Mouse (Mus musculus) liver, embryonic 11.5 days (tissue): Measurements from ENCODE around the gene Khk. TPM values are rescaled to one million over a fixed set of nuclear protein-coding genes. Genes with fewer than 3 reads are reported as not detected.

Source experiments
- ATAC-seq: fragments of 200-750 bp; cut with Nextera tagmentation; replicated peaks from 2 replicates; pipeline ENCODE4 v1.8.0; 2017; ENCODE audit warnings: moderate number of reproducible peaks, mild to moderate bottlenecking, moderate TSS enrichment, moderate library complexity; ENCODE audit not compliant: low FRiP score
- DNase-seq: peaks from one replicate; pipeline ENCODE4 v3.0.0-alpha.2; 2017; ENCODE audit warnings: low spot score
- H3K27ac ChIP-seq: fragments of 300-500 bp; sonication (generic); 2 replicates; pipeline ENCODE4 v1.5.1; 2014; ENCODE audit warnings: mild to moderate bottlenecking, low read depth, low read length, control low read depth
- H3K27me3 ChIP-seq: fragments of 300-500 bp; sonication (generic); replicated peaks from 2 replicates; pipeline ENCODE4 v1.6.1; 2014; ENCODE audit warnings: low read length, mixed read lengths; ENCODE audit not compliant: control insufficient read depth, insufficient read depth
- H3K36me3 ChIP-seq: fragments of 300-500 bp; sonication (generic); 2 replicates; pipeline ENCODE4 v1.6.1; 2014; ENCODE audit warnings: mild to moderate bottlenecking, low read length, moderate library complexity, mixed read lengths; ENCODE audit not compliant: control insufficient read depth, insufficient read depth
- H3K4me1 ChIP-seq: fragments of 300-500 bp; sonication (generic); replicated peaks from 2 replicates; pipeline ENCODE4 v1.6.1; 2014; ENCODE audit warnings: low read length, mixed read lengths; ENCODE audit not compliant: control insufficient read depth, insufficient read depth
- H3K4me2 ChIP-seq: fragments of 300-500 bp; sonication (generic); 2 replicates; pipeline ENCODE4 v1.6.1; 2014; ENCODE audit warnings: mild to moderate bottlenecking, control low read depth, moderate library complexity
- H3K4me3 ChIP-seq: fragments of 300-500 bp; sonication (generic); 2 replicates; pipeline ENCODE4 v1.5.1; 2014; ENCODE audit warnings: low read depth, low read length, control low read depth
- H3K9ac ChIP-seq: fragments of 300-500 bp; sonication (generic); 2 replicates; pipeline ENCODE4 v1.6.1; 2014; ENCODE audit warnings: low read depth, low read length, control low read depth
- H3K9me3 ChIP-seq: fragments of 300-500 bp; sonication (generic); 2 replicates; pipeline ENCODE4 v1.6.1; 2016; ENCODE audit warnings: low read length, inconsistent platforms, mixed read lengths; ENCODE audit not compliant: control insufficient read depth
- WGBS: fragments of 180-500 bp; shearing (Covaris S2); extraction: QIAGEN DNeasy Blood & Tissue Kit; methylation state at CpG from one replicate; pipeline ENCODE4 v1.1.7; 2014; 5-methylcytosine and 5-hydroxymethylcytosine counted together
- polyA plus RNA-seq: library from polyadenylated mRNA; unstranded; fragments of >200 nt; fragmentation: Nextera tagmentation; extraction: Ambion mirVana; gene quantifications from 2 replicates; pipeline ENCODE4 v1.2.1, GENCODE M21; 2014

Khk gene
- polyA plus RNA-seq, 1 experiment from 2014 or later, result 58.6 TPM

- Histone ChIP-seq H3K4me2 (peak overlapping the region; percentile 96), H3K27ac (peak overlapping the region; percentile 87), H3K27me3 (no peaks in the 10 kb centered on the region), H3K4me1 (peaks cover 50% of the 10 kb centered on the region), H3K36me3 (peaks cover 18% of the 10 kb centered on the region), H3K4me3 (peak overlapping the region; percentile 75), H3K9me3 (no peaks in the 10 kb centered on the region), H3K9ac (peak overlapping the region; percentile 85)
- 41% methylated on average over 13 of the region's 13 CpGs for WGBS
- DNase-seq (no peak), ATAC-seq (no peak)
Observed at GRCm38 (mm10) chr5:30908426-30909299, 12.6 kb upstream of the Khk start.

DNA sequence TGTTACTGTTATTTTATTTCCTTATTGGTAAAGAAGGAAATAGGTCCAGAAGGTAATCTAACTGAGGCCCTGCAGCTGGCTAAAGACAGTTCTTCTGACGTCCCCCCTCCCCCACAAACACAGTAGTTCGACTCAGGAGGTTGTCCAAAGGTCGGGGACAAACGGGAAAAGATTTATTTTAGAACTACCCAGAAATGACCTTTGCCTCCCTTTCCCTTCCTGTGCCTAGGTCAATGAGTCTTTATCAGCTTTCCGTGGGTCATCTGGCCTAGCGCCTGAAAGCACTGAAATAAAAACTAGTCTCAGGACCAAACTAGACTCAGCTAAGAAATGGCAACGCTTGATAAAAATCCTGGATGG, 12.0 kb upstream of the Khk start:
- Histone ChIP-seq H3K9me3 (no peaks in the 10 kb centered on the region), H3K27me3 (no peaks in the 10 kb centered on the region), H3K4me2 (peak overlapping the region; percentile 96; the same call in 1 of the 2 replicates), H3K9ac (no peak overlapping the region), H3K27ac (peak overlapping the region; percentile 87), H3K4me3 (no peak overlapping the region), H3K36me3 (peaks cover 14% of the 10 kb centered on the region), H3K4me1 (peaks cover 56% of the 10 kb centered on the region)
- ATAC-seq (no peak), DNase-seq (no peak)
- 16% methylated on average over 7 of the region's 7 CpGs for WGBS

- Histone ChIP-seq H3K4me2 (peak overlapping the region; percentile 3; the same call in 1 of the 2 replicates), H3K27ac (peak overlapping the region; percentile 87), H3K4me1 (peaks cover 61% of the 10 kb centered on the region), H3K9me3 (no peaks in the 10 kb centered on the region), H3K9ac (no peak overlapping the region), H3K4me3 (no peak overlapping the region), H3K36me3 (peaks cover 8% of the 10 kb centered on the region; the same call in 1 of the 2 replicates), H3K27me3 (no peaks in the 10 kb centered on the region)
- no peak for DNase-seq
- WGBS, result 79% methylated on average over 7 of the region's 7 CpGs
- ATAC-seq, result no peak
Observed at GRCm38 (mm10) chr5:30909863-30910262, 11.4 kb upstream of the Khk start.

GRCm38 (mm10) chr5:30910481-30910880, 10.8 kb upstream of the Khk start:
- H3K4me3 ChIP-seq, result no peak overlapping the region
- ATAC-seq (no peak), DNase-seq (no peak)
- peaks cover 3% of the 10 kb centered on the region; the same call in 1 of the 2 replicates for H3K36me3 ChIP-seq
- no peak overlapping the region for H3K9ac ChIP-seq
- no peaks in the 10 kb centered on the region for H3K27me3 ChIP-seq
- no peaks in the 10 kb centered on the region for H3K9me3 ChIP-seq
- peaks cover 68% of the 10 kb centered on the region for H3K4me1 ChIP-seq
- no peak overlapping the region for H3K4me2 ChIP-seq
- H3K27ac ChIP-seq, result no peak overlapping the region

GRCm38 (mm10) chr5:30912156-30912555, 9.1 kb upstream of the Khk start:
- peak overlapping the region; percentile 47 for H3K9ac ChIP-seq
- H3K9me3 ChIP-seq, result no peaks in the 10 kb centered on the region
- H3K27me3 ChIP-seq, result no peaks in the 10 kb centered on the region
- ATAC-seq (no peak), DNase-seq (no peak)
- 59% methylated on average over 5 of the region's 5 CpGs for WGBS
- H3K4me3 ChIP-seq, result no peak overlapping the region
- peak overlapping the region; percentile 67 for H3K4me2 ChIP-seq
- H3K27ac ChIP-seq, result peak overlapping the region; percentile 84
- H3K36me3 ChIP-seq, result peaks cover 2% of the 10 kb centered on the region; the same call in 1 of the 2 replicates
- peaks cover 72% of the 10 kb centered on the region for H3K4me1 ChIP-seq

- Histone ChIP-seq H3K27ac (peak within 1 kb of the TSS; percentile 84), H3K9ac (peak within 1 kb of the TSS; percentile 73), H3K9me3 (no peaks in the 10 kb centered on the region), H3K4me1 (peaks cover 74% of the 10 kb centered on the region), H3K27me3 (no peaks in the 10 kb centered on the region), H3K4me2 (peak within 1 kb of the TSS; percentile 67), H3K4me3 (peak within 1 kb of the TSS; percentile 65), H3K36me3 (peaks cover 11% of the 10 kb centered on the region)
- WGBS, result 16% methylated on average over 13 of the region's 13 CpGs
- ATAC-seq, result peak; percentile 46
- peak; percentile 74 for DNase-seq
Observed at GRCm38 (mm10) chr5:30913060-30913841, 8.0 kb upstream of the Khk start, which contains the start of gene Emilin1. TSS of gene Emilin1 (plus strand) at chr5:30913402.

DNA sequence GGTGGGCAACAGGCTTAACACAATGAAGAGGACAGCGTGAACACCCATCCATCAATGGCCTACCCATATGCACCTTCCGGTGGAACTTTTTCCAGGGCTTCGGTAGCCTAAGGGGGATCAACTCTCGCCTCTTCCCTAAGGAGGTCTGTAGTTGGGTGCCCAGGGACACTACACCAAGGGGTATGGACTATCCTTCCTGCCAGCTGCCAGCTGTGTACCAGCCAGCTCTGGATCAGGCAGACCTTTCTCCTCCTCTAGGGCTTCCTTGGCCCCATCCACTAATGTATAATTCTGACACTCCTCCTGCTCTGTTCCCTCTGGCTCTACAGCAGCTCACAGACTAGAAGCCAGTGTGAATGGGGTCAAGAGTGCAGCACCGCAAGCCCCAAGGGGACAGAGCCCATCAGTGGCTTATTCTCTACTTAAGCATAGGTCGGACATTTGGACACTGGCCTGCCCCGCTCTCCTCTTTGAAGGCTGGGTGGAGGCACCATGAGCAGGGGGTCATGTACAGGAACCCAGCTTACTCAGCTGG, 7.1 kb upstream of the Khk start:
- peak overlapping the region; percentile 84 for H3K27ac ChIP-seq
- H3K27me3 ChIP-seq, result no peaks in the 10 kb centered on the region
- peak overlapping the region; percentile 67 for H3K4me2 ChIP-seq
- peaks cover 17% of the 10 kb centered on the region for H3K36me3 ChIP-seq
- peak overlapping the region; percentile 73 for H3K9ac ChIP-seq
- H3K9me3 ChIP-seq, result no peaks in the 10 kb centered on the region
- WGBS, result 39% methylated on average over 7 of the region's 7 CpGs
- DNase-seq (no peak), ATAC-seq (no peak)
- peaks cover 65% of the 10 kb centered on the region for H3K4me1 ChIP-seq
- H3K4me3 ChIP-seq, result peak overlapping the region; percentile 65

GRCm38 (mm10) chr5:30914849-30915248, 6.4 kb upstream of the Khk start:
- 36% methylated on average over 6 of the region's 6 CpGs for WGBS
- Histone ChIP-seq H3K4me1 (peaks cover 59% of the 10 kb centered on the region), H3K4me3 (peak overlapping the region; percentile 65), H3K9me3 (no peaks in the 10 kb centered on the region), H3K27ac (peak overlapping the region; percentile 84), H3K36me3 (peaks cover 19% of the 10 kb centered on the region), H3K9ac (peak overlapping the region; percentile 73), H3K4me2 (peak overlapping the region; percentile 67), H3K27me3 (no peaks in the 10 kb centered on the region)
- DNase-seq (no peak), ATAC-seq (no peak)
